Comparison of ENCODE assay signal across 18 mouse cellular contexts in the genomic region with DNA sequence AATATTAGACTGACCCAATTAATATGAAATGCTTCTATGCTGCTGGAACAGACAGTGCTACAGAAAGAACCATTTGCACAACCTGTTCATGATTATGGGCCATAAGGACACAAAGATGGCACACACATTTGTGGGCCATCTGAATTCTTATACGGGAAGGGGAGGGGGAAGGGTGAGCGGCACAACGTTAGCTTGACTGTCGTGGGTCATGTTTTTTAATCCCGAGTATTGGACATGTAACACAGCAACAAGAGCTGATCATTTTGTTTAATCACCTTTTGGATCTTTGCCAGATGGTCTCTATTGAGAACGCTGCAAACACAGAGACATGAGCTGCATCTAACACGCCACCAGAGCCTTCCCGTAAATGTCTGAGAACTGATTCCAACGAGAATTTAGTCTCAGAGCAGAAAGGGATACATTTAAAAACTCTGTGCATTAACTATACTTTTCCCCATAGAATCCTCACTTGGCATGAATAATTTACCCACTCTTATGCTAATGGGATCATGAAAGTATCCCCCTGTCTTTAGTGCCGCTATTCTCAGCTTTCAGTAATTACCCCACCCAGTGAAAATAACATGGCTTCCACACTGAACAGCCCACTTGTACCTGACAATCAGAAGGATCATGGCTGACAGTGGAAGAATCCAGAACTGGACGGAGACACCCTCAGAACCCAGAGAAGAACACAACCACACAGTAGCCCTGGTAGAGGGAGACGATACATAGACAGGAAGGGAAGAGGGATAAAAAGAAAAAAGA. TPM values are rescaled to one million over a fixed set of nuclear protein-coding genes. Genes with fewer than 3 reads are reported as not detected.
A peak's percentile ranks its signal among the peaks of the same experiment; 100 is the strongest.
DNase-seq lines count a peak whose midpoint lies in the region; ATAC-seq and TF ChIP-seq lines count a peak whose summit lies in the region.
"Had no signal": no experiment of that assay in that cellular context is flagged by ENCODE, and none has a peak within 500 bp of the region (broad histone marks: within the 10 kb centered on the region; RNA-seq: fewer than 3 reads in every experiment).

No protein-coding gene starts in this region.

- ATAC-seq in forebrain, postnatal 0 days: peak; percentile 55
- ATAC-seq in midbrain, embryonic 12.5 days (ENCODE audit: low FRiP score, low read depth): peak; percentile 54
- ATAC-seq in neural tube, embryonic 15.5 days (ENCODE audit: low FRiP score): no peak
- no peak for ATAC-seq in erythroid progenitor cell, adult 5-6 weeks (replicated peaks; ENCODE audit: low FRiP score, poor library complexity, severe bottlenecking)
- ATAC-seq in liver, embryonic 12.5 days: no peak

- peak overlapping the region; percentile 3; the same call in 1 of the 2 replicates for H3K4me3 ChIP-seq in forebrain, postnatal 0 days (ENCODE audit: low read depth, low read length)
- no peak overlapping the region for H3K4me3 ChIP-seq in midbrain, embryonic 12.5 days
- H3K4me3 ChIP-seq in neural tube, embryonic 15.5 days (replicated peaks): no peak overlapping the region
- H3K4me3 ChIP-seq in liver, embryonic 12.5 days: no peak overlapping the region
- H3K4me3 ChIP-seq: heart, embryonic 12.5 days; limb, embryonic 15.5 days had no signal

- peaks cover 13% of the 10 kb centered on the region; the same call in 1 of the 2 replicates for H3K4me1 ChIP-seq in forebrain, postnatal 0 days (ENCODE audit: insufficient read depth)
- H3K4me1 ChIP-seq in midbrain, embryonic 12.5 days: peaks cover 44% of the 10 kb centered on the region
- peaks cover 28% of the 10 kb centered on the region for H3K4me1 ChIP-seq in neural tube, embryonic 15.5 days
- H3K4me1 ChIP-seq in liver, embryonic 12.5 days: no peaks in the 10 kb centered on the region
- H3K4me1 ChIP-seq: limb, embryonic 15.5 days had no signal

- WGBS in forebrain, postnatal 0 days: 14% methylated on average over 12 of the region's 12 CpGs
- WGBS in midbrain, embryonic 12.5 days: 47% methylated on average over 12 of the region's 12 CpGs
- 20% methylated on average over 12 of the region's 12 CpGs for WGBS in neural tube, embryonic 15.5 days
- WGBS in liver, embryonic 12.5 days (ENCODE audit: insufficient replicate concordance): 73% methylated on average over 12 of the region's 12 CpGs

- H3K4me2 ChIP-seq in forebrain, postnatal 0 days (ENCODE audit: low read depth): peak overlapping the region; percentile 40
- no peak overlapping the region for H3K4me2 ChIP-seq in midbrain, embryonic 12.5 days (replicated peaks)
- peak overlapping the region; percentile 19 for H3K4me2 ChIP-seq in neural tube, embryonic 15.5 days
- H3K4me2 ChIP-seq in liver, embryonic 12.5 days: no peak overlapping the region
- H3K4me2 ChIP-seq: heart, embryonic 12.5 days; limb, embryonic 15.5 days had no signal

- no peak for TF ChIP-seq CTCF in forebrain, postnatal 0 days (IDR thresholded peaks at IDR 0.05; ENCODE audit: low read depth)

- H3K27ac ChIP-seq in forebrain, postnatal 0 days (ENCODE audit: low read depth, low read length): peak overlapping the region; percentile 60
- peak overlapping the region; percentile 43; the same call in 1 of the 2 replicates for H3K27ac ChIP-seq in midbrain, embryonic 12.5 days (replicated peaks)
- no peak overlapping the region for H3K27ac ChIP-seq in neural tube, embryonic 15.5 days (replicated peaks)
- no peak overlapping the region for H3K27ac ChIP-seq in liver, embryonic 12.5 days
- H3K27ac ChIP-seq: limb, embryonic 15.5 days had no signal

- peaks cover 9% of the 10 kb centered on the region for H3K36me3 ChIP-seq in forebrain, postnatal 0 days (ENCODE audit: insufficient read depth)
- H3K36me3 ChIP-seq in midbrain, embryonic 12.5 days: peaks cover 26% of the 10 kb centered on the region
- no peaks in the 10 kb centered on the region for H3K36me3 ChIP-seq in neural tube, embryonic 15.5 days
- no peaks in the 10 kb centered on the region for H3K36me3 ChIP-seq in liver, embryonic 12.5 days
- H3K36me3 ChIP-seq: limb, embryonic 15.5 days had no signal

- peak overlapping the region; percentile 40 for H3K9ac ChIP-seq in forebrain, postnatal 0 days
- H3K9ac ChIP-seq in midbrain, embryonic 12.5 days (replicated peaks): no peak overlapping the region
- H3K9ac ChIP-seq in neural tube, embryonic 15.5 days (replicated peaks): no peak overlapping the region
- no peak overlapping the region for H3K9ac ChIP-seq in liver, embryonic 12.5 days
- H3K9ac ChIP-seq: heart, embryonic 12.5 days; limb, embryonic 15.5 days had no signal

- peak; percentile 36 to 41 for DNase-seq in layer of hippocampus, postnatal 10 days (ENCODE audit: low spot score in 2 of 2)
- no peak for DNase-seq in layer of hippocampus, adult 8-10 months (ENCODE audit: low spot score in 2 of 2)
- peak; percentile 77 for DNase-seq in forebrain, postnatal 0 days
- DNase-seq in embryo, embryonic 10 days (ENCODE audit: low spot score): no peak
- DNase-seq: cerebellum, adult 18-20 months; embryo, embryonic 11 days; heart, postnatal 36 days; kidney, adult 8-10 months; lung, adult 18-20 months; lung, postnatal 36 days; right cerebral cortex, postnatal 4 days; thymus, adult 2 months had no signal

- no peaks in the 10 kb centered on the region for H3K27me3 ChIP-seq in forebrain, postnatal 0 days (ENCODE audit: insufficient read depth, low read length)
- H3K27me3 ChIP-seq in midbrain, embryonic 12.5 days: no peaks in the 10 kb centered on the region
- no peaks in the 10 kb centered on the region for H3K27me3 ChIP-seq in neural tube, embryonic 15.5 days (replicated peaks)
- H3K27me3 ChIP-seq in liver, embryonic 12.5 days (replicated peaks): no peaks in the 10 kb centered on the region
- H3K27me3 ChIP-seq: heart, embryonic 12.5 days had no signal

- H3K9me3 ChIP-seq in forebrain, postnatal 0 days (ENCODE audit: low read length): no peaks in the 10 kb centered on the region
- no peaks in the 10 kb centered on the region for H3K9me3 ChIP-seq in midbrain, embryonic 12.5 days
- no peaks in the 10 kb centered on the region for H3K9me3 ChIP-seq in neural tube, embryonic 15.5 days (replicated peaks)
- H3K9me3 ChIP-seq in liver, embryonic 12.5 days (replicated peaks): no peaks in the 10 kb centered on the region
- H3K9me3 ChIP-seq: heart, embryonic 12.5 days; limb, embryonic 15.5 days had no signal

RNA-seq across cellular contexts. Expression of a gene that starts 22.5 kb away (rescaled TPM):
- 10 to 100 TPM; 49.6 to 50.6 TPM for total RNA-seq in layer of hippocampus, postnatal 10 days (2021)
- 10 to 100 TPM; 43.4 to 69.1 (median 50.4) TPM for total RNA-seq in layer of hippocampus, adult 8-10 months (2022)
- 204 and 227 TPM in 2 replicates for total RNA-seq in forebrain, postnatal 0 days (2014; rRNA removed)
- polyA plus RNA-seq in forebrain, postnatal 0 days (2015; fragmentation: Nextera tagmentation; extraction: Ambion mirVana): 85.5 and 106 TPM in 2 replicates
- 76.1 and 92.1 TPM in 2 replicates for polyA plus RNA-seq in midbrain, embryonic 12.5 days (2016; fragmentation: Nextera tagmentation; extraction: Ambion mirVana)
- polyA plus RNA-seq in neural tube, embryonic 15.5 days (2015; fragmentation: Nextera tagmentation; extraction: Ambion mirVana): 74.4 and 95.5 TPM in 2 replicates
- total RNA-seq in erythroid progenitor cell, adult 5-6 weeks (2015; ENCODE audit: low replicate concordance): not detected in 2 replicates
- total RNA-seq in erythroid progenitor cell, adult 5-6 weeks (2017; ENCODE audit: low replicate concordance): not detected in 2 replicates
- 5.9 and 6.0 TPM in 2 replicates for polyA plus RNA-seq in liver, embryonic 12.5 days (2016; fragmentation: Nextera tagmentation; extraction: Ambion mirVana)

Comparison
In these comparisons a context has a peak if more than half of its experiments do, and no peak if none do; other contexts are left out.
1. DNase-seq: peak in layer of hippocampus, postnatal 10 days (2 of 2) and forebrain, postnatal 0 days (single experiment); none in layer of hippocampus, adult 8-10 months (0 of 2) and embryo, embryonic 10 days (single experiment).
2. ATAC-seq: peak in forebrain, postnatal 0 days (single experiment) and midbrain, embryonic 12.5 days (single experiment); none in neural tube, embryonic 15.5 days (single experiment), erythroid progenitor cell, adult 5-6 weeks (single experiment) and liver, embryonic 12.5 days (single experiment).
3. H3K27ac ChIP-seq: peak in forebrain, postnatal 0 days (single experiment) and midbrain, embryonic 12.5 days (single experiment); none in neural tube, embryonic 15.5 days (single experiment) and liver, embryonic 12.5 days (single experiment).
4. H3K4me2 ChIP-seq: peak in forebrain, postnatal 0 days (single experiment) and neural tube, embryonic 15.5 days (single experiment); none in midbrain, embryonic 12.5 days (single experiment) and liver, embryonic 12.5 days (single experiment).
5. RNA of a gene that starts 22.5 kb away (total RNA-seq): 204 to 227 TPM in forebrain, postnatal 0 days, 43.4 to 69.1 TPM in layer of hippocampus, adult 8-10 months and 49.6 to 50.6 TPM in layer of hippocampus, postnatal 10 days; not detected in erythroid progenitor cell, adult 5-6 weeks; every median in the first group is over 10 times any median in the second.